Mouse (Mus musculus) stomach, postnatal 0 days (tissue): ENCODE results near the gene Cep170b.

ENCODE experiments used
- CTCF ChIP-seq: IDR thresholded peaks from 2 replicates; pipeline ENCODE4 v1.5.1; 2016; ENCODE audit warnings: antibody characterized with exemption, low read depth, mild to moderate bottlenecking, moderate library complexity
- EP300 ChIP-seq: optimal IDR thresholded peaks from 2 replicates; pipeline ENCODE3; 2016; ENCODE audit warnings: antibody characterized with exemption

- TF ChIP-seq EP300 (no peak), CTCF (no peak)
Measured at GRCm38 (mm10) chr12:112696806-112697425, 23.3 kb upstream of the Cep170b start.
